ENCODE assay signal across 25 mouse cellular contexts in genomic region chr6:90603126-90603525, GRCm38 (mm10). TPM values are rescaled to one million over a fixed set of nuclear protein-coding genes. Genes with fewer than 3 reads are reported as not detected.
DNase-seq lines count a peak whose midpoint lies in the region; TF ChIP-seq lines count a peak whose summit lies in the region.
"Had no signal": no experiment of that assay in that cellular context is flagged by ENCODE, and none has a peak within 500 bp of the region (broad histone marks: within the 10 kb centered on the region; RNA-seq: fewer than 3 reads in every experiment).

No protein-coding gene starts in this region.

- H3K4me1 ChIP-seq in liver, adult 2 months (ENCODE audit: control insufficient read depth, insufficient read depth, low read length), result peaks cover 27% of the 10 kb centered on the region
- H3K4me1 ChIP-seq in testis, adult 2 months (ENCODE audit: control insufficient read depth, insufficient read depth, low read length), result peaks cover 6% of the 10 kb centered on the region

- no peaks in the 10 kb centered on the region for H3K79me2 ChIP-seq in liver, adult 2 months (ENCODE audit: control insufficient read depth, insufficient read depth, low read length)

- 20% methylated on average over 7 of the region's 7 CpGs for WGBS in liver, adult 2 months

- H3K4me3 ChIP-seq in liver, adult 2 months (ENCODE audit: insufficient read depth, low read depth, low read length), result no peak overlapping the region
- peak overlapping the region; percentile 53 for H3K4me3 ChIP-seq in testis, adult 2 months (ENCODE audit: control insufficient read depth, low read depth, low read length)
- H3K4me3 ChIP-seq: embryonic facial prominence, embryonic 12.5 days; hindbrain, embryonic 10.5 days; intestine, embryonic 15.5 days; layer of hippocampus, adult 2 months; left cerebral cortex, adult 2 months; liver, embryonic 15.5 days; lung, embryonic 15.5 days; midbrain, embryonic 12.5 days; stomach, embryonic 15.5 days had no signal

- no peaks in the 10 kb centered on the region for H3K27me3 ChIP-seq in liver, adult 2 months (ENCODE audit: control insufficient read depth, insufficient read depth, low read length)
- no peaks in the 10 kb centered on the region for H3K27me3 ChIP-seq in testis, adult 2 months (ENCODE audit: control insufficient read depth, insufficient read depth, low read length)
- H3K27me3 ChIP-seq: liver, embryonic 15.5 days; stomach, embryonic 15.5 days had no signal

- no peak for TF ChIP-seq CTCF in liver, adult 2 months (IDR thresholded peaks at IDR 0.05; ENCODE audit: low read depth, low read length)
- TF ChIP-seq CTCF in testis, adult 2 months (IDR thresholded peaks at IDR 0.05; ENCODE audit: control insufficient read depth, insufficient read depth, insufficient replicate concordance, low read depth, low read length), result no peak

- TF ChIP-seq POLR2A in liver, adult 2 months (IDR thresholded peaks at IDR 0.05; ENCODE audit: extremely low read depth, insufficient read depth, low read length), result no peak
- TF ChIP-seq POLR2A in testis, adult 2 months (IDR thresholded peaks at IDR 0.05; ENCODE audit: control insufficient read depth, low read depth, low read length), result no peak

- H3K36me3 ChIP-seq in liver, adult 2 months (ENCODE audit: control insufficient read depth, insufficient read depth, low read length), result peaks cover 15% of the 10 kb centered on the region
- no peaks in the 10 kb centered on the region for H3K36me3 ChIP-seq in testis, adult 2 months (ENCODE audit: control insufficient read depth, insufficient read depth, low read length)
- H3K36me3 ChIP-seq: embryonic facial prominence, embryonic 12.5 days; G1E; hindbrain, embryonic 10.5 days; intestine, embryonic 15.5 days; liver, embryonic 15.5 days; lung, embryonic 15.5 days; midbrain, embryonic 12.5 days; stomach, embryonic 15.5 days had no signal

- H3K27ac ChIP-seq in liver, adult 2 months (replicated peaks; ENCODE audit: insufficient read depth, low read depth, low read length), result peak overlapping the region; percentile 53
- no peak overlapping the region for H3K27ac ChIP-seq in testis, adult 2 months (ENCODE audit: control insufficient read depth, insufficient read depth, low read depth, low read length)
- H3K27ac ChIP-seq: embryonic facial prominence, embryonic 12.5 days; hindbrain, embryonic 10.5 days; intestine, embryonic 15.5 days; layer of hippocampus, adult 2 months; left cerebral cortex, adult 2 months; lung, embryonic 15.5 days; midbrain, embryonic 12.5 days; stomach, embryonic 15.5 days had no signal

- no peak overlapping the region for H3K9ac ChIP-seq in liver, adult 2 months (ENCODE audit: low read depth, low read length)
- H3K9ac ChIP-seq: embryonic facial prominence, embryonic 12.5 days; intestine, embryonic 15.5 days; liver, embryonic 15.5 days; lung, embryonic 15.5 days; midbrain, embryonic 12.5 days; stomach, embryonic 15.5 days had no signal

- intact Hi-C loops in gastrocnemius, postnatal 14 days (cut with DNase I; ENCODE audit: low total_unique reads), result no loop called here

- peak; percentile 45 for DNase-seq in adrenal gland, adult 2 months
- DNase-seq in adrenal gland, adult 8-10 months, result no peak
- DNase-seq in gastrocnemius, postnatal 14 days, result peak; percentile 35
- no peak for DNase-seq in gastrocnemius, adult 8-10 months (ENCODE audit: low spot score in 2 of 2)
- DNase-seq in liver, adult 2 months (ENCODE audit: extremely low read depth, low read depth, low spot score), result peak; percentile 74
- no peak for DNase-seq in liver
- no peak for DNase-seq in testis, postnatal 14 days (ENCODE audit: low spot score)
- DNase-seq: cerebellum, adult 8-10 months; embryo, embryonic 11 days; heart, postnatal 14 days; kidney, adult 2 months; right cerebral cortex, postnatal 14 days; thymus, adult 18-20 months; thymus, postnatal 25 days had no signal

RNA-seq across cellular contexts. Expression of gene Slc41a3, which starts 1.4 kb away (rescaled TPM):
- 10 to 100 TPM; 29.1 to 30.2 TPM for total RNA-seq in adrenal gland, adult 2 months (2021)
- polyA plus RNA-seq in adrenal gland, adult 2 months (2012; rRNA removed), result 52.0 and 62.7 TPM in 2 replicates
- total RNA-seq in adrenal gland, adult 8-10 months (2022), result 10 to 100 TPM; 21.5 to 72.6 (median 39.6) TPM
- total RNA-seq in gastrocnemius, postnatal 14 days (2021), result 10 to 100 TPM; 60.0 to 61.8 TPM
- total RNA-seq in gastrocnemius, adult 8-10 months (2022), result 10 to 100 TPM; 60.8 to 78.9 (median 75.8) TPM
- total RNA-seq in liver, adult 2 months (2014; rRNA removed), result 1.1 and 1.5 TPM in 2 replicates
- polyA plus RNA-seq in liver, adult 2 months (2012; rRNA removed), result 1.0 and 1.5 TPM in 2 replicates
- polyA plus RNA-seq in testis, adult 2 months (2012; rRNA removed), result 73.3 and 79.5 TPM in 2 replicates

Comparison
In these comparisons a context has a peak if more than half of its experiments do, and no peak if none do; other contexts are left out.
1. DNase-seq: peak in adrenal gland, adult 2 months (single experiment), gastrocnemius, postnatal 14 days (single experiment) and liver, adult 2 months (single experiment); none in adrenal gland, adult 8-10 months (single experiment), gastrocnemius, adult 8-10 months (0 of 2), liver (single experiment) and testis, postnatal 14 days (single experiment).